Mouse (Mus musculus) ovary, postnatal 10 days (tissue): ENCODE data around the gene Pin1rt1.

Source experiments
- DNase-seq: peaks from one replicate; pipeline ENCODE4 v3.0.0; 2022; ENCODE audit warnings: low spot score

Gene Pin1rt1

DNA sequence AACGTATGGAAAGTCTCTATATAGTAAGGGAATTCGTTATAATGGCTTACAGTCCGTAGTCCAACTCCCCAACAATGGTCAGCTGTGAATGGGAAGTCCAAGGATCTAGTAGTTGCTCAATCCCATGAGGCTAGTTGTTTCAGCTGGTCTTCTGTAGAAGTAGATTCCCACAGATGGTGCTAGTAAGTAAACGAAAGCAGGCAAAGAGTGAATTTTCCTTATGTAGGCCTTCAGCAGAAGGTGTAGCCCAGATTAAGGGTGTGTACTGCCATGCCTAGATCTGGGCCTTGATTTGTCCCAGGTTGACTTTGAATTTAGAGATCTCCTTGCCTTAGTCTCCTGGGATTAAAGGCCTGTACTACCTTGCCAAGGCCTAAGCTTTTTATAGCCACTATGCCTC, at the start of gene Pin1rt1:
TSS of gene Pin1rt1 (minus strand) at position 101 of the 400 bp plus-strand sequence.
- no peak for DNase-seq

DNA sequence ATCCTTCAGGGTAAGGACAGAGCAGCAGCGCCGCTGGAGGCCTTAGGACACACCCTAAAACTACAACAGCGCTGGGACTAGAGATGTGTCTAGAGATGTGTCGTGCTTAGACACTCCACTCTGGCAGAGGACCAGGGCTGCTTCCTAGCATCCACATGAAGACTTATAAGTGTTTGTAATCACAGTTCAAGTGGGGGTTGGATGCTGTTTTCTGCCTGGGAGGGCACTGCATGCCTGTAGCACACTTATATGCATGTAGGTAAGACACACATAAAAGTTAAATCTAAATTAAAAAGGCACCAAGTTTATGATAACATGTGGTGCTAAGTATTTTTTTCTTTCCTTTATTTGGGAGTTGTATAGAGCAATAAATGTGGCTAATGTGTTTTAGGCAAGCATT, 47.8 kb upstream of the Pin1rt1 start:
- no peak for DNase-seq

DNA sequence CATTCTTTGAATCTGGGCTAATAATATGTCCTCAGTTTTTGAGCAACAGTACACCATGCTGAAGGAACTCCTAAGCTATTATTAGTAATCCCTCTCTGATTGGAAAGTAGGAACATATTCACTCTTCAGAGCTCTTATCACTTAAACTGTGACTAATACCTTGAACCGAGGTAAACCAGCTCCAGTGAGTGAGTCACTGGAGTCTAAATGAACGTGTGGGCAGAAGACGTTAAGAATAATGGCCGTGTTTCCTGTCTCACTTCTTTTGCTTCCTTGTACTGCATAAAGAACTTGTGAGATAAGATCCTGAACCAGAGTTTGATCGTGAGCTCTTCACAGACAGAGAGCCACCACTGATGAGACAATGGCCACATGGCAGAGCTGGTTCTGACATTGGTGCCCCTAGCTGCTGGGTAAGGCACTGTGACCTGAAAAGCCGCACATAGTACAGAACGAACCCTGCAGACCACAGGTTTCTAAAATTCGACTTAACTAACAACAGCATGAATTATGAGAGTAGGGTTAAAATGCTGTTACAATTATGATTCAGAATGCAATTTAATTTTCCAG, 47.0 kb upstream of the Pin1rt1 start:
- DNase-seq = no peak

DNA sequence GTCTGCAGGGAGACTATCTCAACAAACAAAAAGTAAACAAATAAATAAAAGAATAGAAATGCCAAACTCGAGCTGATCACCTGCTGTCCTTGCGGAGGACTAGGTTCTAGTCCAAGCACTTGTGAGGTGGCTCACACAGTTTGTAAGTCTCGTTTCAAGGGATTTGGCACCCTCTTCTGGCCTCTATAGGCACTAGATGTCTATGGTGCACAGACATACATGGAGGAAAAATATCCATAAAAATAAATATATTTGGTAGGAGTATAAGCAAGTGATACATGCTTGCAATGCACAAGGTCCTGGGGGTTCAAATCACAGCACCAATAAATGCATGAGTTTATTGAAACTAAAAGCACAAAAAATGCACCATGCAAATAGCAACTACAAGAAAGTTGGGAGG, 34.4 kb upstream of the Pin1rt1 start:
- DNase-seq = no peak

DNA sequence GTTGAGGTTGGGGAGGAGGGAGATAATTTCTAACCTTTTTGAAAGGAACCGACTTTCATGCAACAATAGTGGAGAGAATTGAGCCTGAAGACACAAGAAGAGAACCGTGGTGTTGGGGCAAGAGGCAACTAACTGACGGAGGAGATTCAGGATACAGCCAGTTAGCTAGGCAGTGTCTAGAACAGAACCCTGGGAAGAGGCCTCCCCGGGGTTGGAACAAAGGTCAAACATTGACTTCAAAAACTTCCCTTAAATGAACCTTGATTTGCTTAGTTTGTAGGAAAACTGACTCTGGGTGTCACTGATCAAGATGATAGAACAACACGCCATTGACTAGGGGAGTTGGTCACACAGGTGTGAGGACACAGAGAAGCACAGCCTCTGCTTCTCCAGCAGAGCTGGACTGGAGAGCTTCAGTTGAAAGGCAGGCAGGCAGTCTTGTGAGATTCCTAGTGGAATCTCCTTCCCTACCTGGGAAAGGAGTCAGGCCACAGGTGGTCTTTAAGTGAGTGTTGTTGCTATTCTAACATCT, 32.5 kb upstream of the Pin1rt1 start:
- no peak for DNase-seq

DNA sequence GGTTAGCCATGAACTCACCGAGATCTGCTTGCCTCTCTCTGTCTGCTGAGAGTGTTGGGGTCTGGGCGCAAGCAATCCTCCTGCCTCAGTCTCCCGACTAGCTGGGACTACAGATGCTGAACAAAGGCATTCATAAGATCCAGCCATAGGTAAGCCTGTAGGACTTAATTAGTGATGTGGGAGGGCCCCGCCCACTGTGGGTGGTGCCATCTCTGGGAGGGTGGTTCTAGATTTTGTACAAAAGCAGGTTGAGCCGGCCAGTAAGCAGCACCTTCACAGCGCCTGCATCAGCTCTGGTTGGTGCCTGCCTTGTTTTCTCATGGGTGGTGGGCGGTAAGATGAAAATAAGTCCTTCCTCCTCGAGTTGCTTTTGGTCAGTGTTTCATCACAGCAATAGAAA, 30.1 kb upstream of the Pin1rt1 start:
- DNase-seq = no peak

DNA sequence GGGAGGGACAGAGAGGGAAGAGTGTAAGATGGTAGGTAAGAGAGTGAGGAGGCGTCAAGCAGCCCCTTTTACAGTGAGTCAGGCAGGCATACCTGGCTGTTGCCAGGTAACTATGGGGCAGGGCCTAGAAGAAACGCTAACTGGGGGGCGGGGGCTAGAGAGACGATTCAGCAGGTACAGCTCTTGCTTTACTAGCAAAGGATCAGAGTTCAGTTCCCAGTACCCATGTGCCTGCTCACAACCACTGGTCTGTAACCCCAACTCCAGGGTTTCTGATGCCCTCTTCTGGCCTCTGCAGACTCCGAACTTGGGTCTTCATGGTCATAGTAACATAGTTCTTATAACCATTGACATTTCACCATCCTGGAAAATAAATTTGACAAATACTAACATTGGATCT, 27.8 kb upstream of the Pin1rt1 start:
- no peak for DNase-seq

DNA sequence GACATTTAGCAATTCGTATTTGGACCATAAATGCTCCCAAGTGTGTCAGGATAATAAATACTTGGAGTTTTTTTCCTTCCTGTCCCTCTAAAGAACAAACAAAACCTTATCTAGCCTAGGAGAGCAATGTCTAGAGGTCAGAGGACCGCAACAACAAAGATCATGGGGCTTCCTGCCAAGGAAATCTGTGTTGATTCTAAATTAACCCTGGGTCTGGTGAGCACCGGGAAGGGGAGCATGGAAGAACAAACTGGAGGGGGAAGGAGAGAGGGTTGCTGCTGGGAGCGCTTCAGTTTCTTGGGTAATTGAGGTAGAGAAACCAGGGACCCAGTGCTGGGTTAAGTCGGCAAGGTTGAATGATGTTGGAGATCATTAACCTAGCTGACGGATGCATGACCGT, 27.0 kb upstream of the Pin1rt1 start:
- no peak for DNase-seq

DNA sequence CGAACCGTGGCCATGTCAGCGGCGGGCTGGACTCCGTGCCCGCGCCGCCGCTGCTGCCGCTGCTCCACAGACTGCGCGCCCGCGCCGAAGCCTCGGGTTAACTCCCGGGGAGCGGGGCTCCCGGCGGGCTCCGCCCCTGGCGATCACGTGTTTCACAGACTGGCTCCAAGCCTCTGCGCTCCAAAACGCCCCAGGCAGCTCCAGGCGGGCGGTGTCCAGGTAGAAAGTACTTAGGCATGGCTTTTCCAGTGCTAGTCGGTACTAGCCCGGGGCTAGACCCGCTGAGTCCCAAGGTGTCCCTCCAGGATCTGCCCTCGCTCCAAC, 26.5 kb upstream of the Pin1rt1 start, which contains the start of gene Depdc7:
TSS of gene Depdc7 (minus strand) at position 138 of the 324 bp plus-strand sequence.
- peak; percentile 69 for DNase-seq

DNA sequence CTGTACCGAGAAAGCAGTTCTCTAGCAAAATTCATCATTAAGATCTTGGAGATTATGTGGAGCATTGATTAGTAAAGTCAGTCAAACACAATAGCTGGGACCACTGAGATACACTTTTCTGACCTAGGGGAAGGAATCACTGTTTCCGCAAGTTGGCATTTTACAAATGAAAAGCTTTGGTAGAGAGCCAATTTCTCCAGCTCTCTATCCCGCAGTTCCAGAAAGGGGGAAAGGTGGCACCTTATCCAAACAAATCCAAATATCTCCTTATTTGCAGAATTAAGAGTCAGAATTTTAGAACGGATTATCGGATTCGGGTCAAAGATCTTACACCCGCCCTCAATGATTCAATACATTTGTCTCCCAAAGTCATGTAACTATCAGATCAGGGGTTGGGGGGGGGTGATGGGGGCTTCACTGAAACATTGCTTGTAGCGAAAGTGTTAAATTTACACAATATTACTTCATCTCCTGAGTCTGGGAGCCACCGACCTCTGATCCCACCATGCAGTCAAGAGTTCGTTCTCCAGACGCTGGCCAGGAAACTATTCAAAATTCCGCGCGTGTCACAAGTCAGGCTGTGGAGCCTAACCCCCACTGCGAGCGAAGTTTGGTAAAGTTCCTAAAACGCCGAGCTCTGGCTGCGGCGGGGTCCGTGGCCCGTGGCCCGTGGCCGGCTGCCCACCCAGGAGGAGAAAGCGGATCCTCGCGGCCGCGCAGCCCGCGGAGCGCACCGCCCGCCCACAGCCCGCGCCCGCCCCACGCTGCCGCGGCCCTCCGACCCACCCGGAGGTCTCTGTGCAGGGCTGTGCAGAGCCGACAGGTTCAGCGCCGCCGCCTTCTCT, 25.9 kb upstream of the Pin1rt1 start:
- no peak for DNase-seq

DNA sequence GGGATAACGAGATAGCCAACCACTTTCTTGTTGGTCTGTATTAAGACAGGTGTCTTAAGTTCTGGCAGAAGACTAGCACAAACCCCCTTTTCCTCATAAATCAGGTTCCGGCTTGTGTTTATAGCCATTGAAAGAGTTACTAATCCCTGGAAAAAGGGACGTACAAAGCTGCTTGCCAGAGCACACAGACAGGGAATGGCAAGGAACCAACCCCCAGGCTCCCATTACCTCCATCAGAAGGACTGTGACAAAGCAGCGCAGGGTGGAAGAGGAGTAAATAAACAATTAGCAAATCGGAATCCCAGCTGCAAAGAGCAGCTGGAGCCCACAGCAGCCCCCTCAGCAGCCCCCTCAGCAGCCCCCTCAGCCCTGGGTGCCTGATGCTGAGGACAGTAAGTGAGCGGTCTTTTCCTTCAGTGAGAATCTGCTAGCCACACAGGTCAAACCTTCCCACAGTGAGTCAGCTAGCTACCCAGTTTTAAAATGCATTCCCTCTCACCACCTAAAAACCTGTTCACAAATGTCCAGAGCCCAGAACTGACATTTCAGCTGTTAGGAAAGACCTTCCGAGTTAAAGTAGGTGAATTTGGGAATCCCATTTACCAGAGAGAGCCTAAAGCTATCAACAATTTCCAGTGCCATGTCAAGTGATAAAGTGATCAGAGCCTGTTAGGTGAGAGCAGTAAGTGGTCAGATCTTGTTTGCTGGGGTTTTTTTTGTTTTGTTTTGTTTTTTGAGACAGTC, 25.0 kb upstream of the Pin1rt1 start:
- no peak for DNase-seq

DNA sequence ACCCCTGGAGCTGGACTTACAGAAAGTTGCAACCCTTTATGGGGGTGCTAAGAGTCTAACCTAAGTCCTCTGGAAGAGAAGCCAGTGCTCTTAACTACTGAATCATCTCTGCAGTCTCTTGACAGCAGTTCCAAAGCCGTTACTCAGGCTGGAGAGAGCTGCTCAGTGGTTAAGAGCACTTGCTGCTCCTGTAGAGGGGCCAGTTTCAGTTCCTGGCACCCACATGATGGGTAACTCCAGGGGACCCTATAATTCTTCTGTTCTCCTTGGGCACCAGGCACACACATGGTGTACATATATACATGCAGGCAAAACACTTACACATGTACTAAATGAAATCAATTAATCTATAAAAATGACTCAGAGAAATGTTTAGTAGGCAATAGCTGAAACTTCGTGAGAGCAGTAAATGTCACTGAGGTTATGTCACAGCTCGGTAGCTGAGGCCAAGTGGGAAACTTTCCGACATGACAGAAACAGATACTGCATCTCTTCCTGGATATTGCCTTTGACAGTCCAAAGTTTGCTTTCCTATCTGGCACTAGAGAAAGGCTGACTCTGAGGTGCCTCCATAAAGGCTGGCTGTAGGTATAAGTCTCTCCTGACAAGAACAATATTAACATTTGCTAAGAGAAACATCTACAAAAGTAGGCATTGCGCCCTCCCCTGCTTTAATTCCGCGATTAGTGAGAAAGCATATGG, 24.2 kb upstream of the Pin1rt1 start:
- no peak for DNase-seq

DNA sequence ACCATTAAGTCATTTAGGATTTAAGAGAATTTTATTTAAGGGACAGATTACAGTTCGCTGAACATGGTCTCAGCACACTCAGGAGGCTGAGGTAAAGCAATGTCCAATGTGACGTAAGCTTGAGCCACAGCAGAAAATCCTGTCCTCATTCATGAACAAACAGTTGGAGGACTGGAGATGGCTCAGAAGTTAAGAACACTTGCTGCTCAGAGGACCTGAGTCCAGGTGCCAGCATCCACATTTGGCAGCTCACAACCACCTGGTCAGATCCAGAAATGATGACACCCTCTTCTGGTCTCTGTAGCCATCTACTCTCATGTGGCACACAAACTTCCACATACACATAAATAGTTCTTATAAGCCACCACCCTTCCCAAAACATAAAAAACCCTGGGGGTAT, 23.5 kb upstream of the Pin1rt1 start:
- DNase-seq = no peak

DNA sequence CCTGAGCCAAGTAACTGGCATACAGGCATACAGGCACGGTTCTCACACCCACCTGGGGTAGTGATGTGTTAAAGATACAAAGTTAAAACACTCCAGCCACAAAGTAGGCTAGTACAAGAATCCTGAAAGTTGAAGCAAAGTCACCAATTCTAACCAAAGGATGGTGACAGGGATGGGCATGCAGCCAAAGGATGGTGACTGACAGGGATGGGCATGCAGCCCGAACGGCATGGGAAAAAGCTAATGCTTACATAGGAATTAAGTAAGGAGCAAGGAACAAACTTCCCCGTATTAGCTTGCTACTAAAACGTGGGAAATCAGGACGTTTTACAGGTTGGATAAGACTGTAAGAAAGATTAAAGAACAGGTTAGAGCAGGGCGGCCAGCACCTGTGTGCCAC, 20.1 kb upstream of the Pin1rt1 start:
- DNase-seq = no peak

DNA sequence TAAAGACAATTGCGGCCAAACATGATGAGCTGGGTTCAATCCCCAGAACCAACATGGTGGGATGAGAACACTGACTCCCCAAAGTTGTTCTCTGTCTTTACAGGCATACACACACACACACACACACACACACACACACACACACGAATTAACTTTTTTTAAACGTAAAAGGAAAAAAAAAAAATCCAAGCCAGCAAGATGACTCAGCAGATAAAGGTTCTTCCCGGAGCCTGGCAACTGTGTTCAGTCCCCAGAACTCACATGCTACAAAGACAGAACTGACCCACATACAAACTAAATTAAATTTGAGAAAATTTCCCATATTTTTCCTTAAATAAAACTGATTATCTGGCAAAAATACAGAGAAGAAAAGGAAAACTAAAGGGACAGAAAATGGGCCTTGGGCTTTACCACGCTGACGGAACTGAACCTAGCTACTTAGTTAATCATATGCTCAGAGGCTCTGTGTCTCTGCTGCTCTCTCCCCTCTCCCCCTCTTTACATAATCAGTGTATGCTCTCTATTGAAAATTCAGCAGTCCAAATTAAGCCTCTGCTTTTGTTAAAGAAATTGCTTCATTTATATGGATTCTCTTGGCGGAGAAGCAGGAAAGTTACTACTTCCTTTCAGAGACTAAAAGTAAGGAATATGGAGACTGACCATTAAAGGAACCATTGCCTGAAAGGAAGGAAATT, 16.5 kb upstream of the Pin1rt1 start:
- no peak for DNase-seq

DNA sequence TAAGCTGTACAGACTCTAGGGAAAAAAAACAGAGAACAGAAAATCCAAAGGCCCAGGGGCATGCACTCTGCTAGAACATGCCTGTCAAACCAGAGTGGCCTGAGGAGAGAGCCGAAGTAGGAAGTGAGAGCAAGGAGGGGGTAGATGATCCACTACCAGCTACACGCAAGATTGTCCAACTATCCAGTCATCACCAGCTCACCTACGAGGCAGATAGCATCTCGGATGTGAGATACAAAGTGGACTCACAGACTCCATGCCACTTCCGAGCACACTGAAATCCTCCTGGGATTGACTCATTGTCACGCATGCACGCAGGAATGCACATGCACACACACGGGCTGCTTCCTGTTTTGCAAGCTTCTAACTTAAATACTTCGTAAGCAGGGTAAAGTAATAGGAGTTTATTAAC, 15.9 kb upstream of the Pin1rt1 start:
- no peak for DNase-seq

DNA sequence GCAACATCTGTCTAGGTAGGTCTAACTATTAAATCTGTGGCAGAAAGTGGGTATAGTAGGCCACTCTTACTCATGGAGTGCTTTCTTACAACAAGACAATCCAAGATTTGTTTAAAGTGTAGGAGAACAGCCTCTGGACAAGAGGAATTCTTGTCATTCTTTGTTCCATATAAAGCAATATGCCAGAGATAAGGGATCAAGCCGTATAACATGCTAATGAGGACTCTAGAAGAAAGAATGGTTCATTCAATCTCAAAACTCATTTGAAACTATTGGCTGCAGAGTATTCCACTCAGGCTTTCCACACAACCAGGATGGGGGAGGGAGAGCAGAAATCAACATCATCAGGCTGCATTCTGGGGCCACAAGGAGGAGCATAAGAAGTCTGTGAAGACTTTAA, 11.2 kb upstream of the Pin1rt1 start:
- DNase-seq = no peak

DNA sequence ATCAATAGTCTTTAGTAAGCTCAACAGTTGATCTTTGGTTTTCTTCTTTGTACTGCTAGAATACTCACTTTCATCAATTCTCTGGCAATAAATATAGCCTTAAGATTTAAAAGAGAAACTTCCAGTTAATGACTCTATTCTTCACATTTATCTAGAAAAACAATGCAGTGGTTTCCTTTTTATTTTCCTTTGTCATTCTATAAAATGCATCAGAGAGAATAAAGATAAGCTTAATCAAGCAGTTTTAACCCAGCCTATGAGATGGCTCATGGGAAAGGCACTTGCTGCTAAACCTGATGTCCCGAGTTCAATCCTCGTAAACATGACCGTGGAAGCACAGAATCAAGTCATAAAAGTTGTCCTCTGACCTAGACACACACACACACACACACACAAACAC, 5.8 kb upstream of the Pin1rt1 start:
- DNase-seq = no peak

DNA sequence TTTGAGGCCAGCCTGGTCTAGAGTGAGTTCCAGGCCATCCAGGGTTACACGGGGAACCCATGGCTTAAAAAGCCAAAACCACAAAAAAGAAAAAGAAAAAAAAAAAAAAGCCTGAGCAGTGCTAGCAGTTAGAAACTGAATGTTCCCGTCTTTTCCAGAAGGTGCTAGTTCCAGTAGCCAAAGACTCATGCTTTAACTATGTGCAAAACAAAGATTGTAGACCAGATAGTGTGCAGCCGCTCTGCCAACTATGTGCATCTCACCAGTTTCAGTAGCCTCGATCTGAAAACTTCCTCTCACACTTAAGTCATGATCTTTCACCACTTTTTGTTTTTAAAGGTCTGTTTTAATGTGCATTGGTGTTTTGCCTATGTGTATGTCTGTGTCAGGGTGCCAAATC, 1.6 kb upstream of the Pin1rt1 start:
- no peak for DNase-seq

DNA sequence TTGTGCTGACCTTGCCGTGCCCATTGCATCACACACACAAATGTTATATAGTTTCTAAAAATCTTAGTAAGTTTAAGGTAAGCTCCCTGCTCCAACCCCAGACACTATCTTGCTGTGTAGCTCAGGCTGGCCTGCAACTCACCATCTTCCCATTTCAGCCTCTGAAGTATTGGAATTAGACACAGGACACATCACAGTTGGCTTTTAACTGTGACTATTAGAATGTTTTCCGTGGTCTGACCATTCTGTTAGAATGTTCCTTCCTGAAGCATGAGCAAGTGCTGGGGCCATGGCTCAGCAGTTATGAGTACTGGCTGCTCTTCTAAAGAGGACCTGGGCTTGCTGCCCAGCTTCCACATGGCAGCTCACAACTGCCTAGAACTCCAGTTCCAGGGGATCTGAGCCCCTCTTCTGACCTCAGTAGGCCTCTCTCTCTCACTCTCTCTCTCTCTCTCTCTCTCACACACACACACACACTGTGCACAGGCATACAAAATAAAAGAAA, 1.1 kb upstream of the Pin1rt1 start:
- no peak for DNase-seq

DNA sequence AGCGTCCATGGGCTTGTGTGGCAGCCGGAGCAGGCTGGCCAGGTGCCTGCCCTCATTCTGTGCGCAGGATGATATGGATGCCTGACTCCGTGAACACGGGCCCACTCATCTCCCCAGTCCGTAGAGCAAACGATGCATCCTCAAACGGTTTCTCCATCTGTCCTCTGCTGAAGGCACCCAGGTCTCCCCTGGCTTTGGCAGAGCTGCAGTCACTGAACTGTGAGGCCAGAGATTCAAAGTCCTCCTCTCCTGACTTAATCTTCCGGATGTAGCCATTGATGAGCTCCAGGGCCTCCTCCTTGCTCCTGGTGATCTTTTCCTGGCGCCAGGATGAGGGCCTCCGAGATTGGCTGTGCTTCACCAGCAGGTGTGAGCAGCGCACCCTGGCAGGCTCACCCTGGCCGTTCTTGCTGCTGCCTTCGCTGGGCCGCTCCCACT, 1.9 kb downstream of the Pin1rt1 start:
- no peak for DNase-seq

DNA sequence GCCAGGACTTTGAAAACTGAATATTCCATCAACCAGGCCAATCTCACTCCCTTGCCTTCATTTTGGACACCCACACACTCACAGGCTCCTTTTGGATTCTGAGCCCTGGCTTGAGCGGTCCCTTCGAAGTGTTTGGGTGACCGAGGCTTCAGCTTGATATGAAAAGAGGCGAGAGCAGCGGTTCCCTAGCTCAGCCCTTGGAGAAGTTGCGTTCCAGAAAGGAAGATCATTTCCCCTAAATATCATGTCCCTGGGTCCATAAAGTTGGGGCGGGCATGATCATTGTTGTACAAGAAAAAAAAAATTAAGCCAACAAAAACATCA, 3.7 kb downstream of the Pin1rt1 start:
- no peak for DNase-seq
